Mouse (Mus musculus): Measurements from ENCODE around the gene Ndufa5. TPM values are rescaled to one million over a fixed set of nuclear protein-coding genes. Genes with fewer than 3 reads are reported as not detected.

Ndufa5 gene
- total RNA-seq, 2 experiments from 2014 or later = 1,040 to 1,065 TPM

DNA sequence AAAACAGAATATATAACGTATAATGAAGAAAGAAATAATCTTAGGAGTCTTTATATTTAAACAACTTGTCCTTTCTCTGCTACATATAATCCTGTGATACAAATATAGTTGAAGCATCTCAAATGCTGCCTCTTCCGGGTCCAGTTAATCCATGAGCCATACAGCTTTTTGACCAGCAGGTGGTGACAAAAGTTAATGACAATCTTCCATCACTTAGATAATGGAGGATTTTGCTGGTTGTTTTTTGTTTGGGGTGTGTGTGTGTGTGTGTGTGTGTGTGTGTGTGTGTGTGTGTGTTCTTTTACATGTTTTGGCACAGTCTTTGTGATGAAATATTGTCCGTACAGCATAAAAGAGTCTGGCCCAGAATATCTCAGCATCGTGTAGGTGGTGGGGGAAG, 2.4 kb upstream of the Ndufa5 start:
- DNase-seq = peak; percentile 70 to 81
- intact Hi-C loops (cut with DNase I) = loop anchor here (1.0 to 2.0 kb wide), 3 partner anchors 15 to 99 kb away; no protein-coding TSS in a partner anchor

DNA sequence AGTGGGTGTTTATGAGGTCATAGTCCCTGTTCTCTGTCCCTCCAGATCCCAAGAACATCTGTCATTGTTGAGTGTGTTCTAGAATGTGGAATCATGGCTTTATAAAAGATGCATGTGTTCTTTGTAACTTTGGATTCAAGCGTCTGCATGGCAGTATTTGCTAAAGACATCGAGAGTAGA, 141 bp upstream of the Ndufa5 start, which contains the start of gene Asb15:
Gene Asb15 (plus strand): TSS at position 81 of the 180 bp plus-strand sequence.
- intact Hi-C loops (cut with DNase I) = loop anchor here (2.0 kb wide), 1 partner anchor 193 kb away; no protein-coding TSS in a partner anchor
- no peak for DNase-seq

DNA sequence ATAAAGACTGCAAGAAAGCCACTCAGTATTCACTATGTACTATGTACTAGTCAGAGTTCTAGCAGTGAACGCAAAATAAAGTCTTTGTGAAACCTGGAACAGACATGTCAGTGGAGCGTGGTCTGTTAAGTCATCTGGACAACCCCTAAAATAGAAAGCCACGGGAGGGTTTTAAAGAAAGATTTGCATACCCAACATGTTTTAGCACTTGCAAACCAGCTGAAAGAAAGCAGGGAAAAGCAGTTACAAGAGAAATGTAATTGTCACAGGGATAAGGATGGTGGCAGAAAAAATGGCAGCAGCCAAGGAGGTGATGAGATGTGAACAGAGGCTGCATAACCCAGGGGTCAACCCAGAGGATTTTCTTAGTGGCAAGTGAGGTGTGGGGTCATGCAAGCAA, 2.1 kb downstream of the Ndufa5 start:
- DNase-seq = no peak
- intact Hi-C loops (cut with DNase I) = no loop called here

DNA sequence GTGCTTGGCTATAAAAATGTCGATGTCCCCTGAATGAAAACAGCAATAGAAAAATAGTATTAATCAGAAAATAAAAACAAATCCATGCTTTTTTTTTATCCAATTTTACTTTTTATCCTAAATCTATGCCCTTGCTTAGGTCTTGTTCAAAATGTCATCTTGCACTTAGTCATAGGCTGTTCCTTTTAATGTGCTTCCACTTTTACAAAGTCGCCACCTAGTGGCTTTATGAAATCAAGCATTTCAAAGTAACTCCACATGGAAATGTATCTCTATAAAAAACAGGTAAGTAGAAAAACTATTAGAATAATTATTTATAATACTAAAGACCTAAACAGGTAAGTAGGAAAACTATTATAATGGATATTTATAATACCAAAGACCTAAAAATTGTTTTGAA, 11.6 kb downstream of the Ndufa5 start:
- intact Hi-C loops (cut with DNase I) = no loop called here
- DNase-seq = peak in 1 of 2 experiments; percentile 44

DNA sequence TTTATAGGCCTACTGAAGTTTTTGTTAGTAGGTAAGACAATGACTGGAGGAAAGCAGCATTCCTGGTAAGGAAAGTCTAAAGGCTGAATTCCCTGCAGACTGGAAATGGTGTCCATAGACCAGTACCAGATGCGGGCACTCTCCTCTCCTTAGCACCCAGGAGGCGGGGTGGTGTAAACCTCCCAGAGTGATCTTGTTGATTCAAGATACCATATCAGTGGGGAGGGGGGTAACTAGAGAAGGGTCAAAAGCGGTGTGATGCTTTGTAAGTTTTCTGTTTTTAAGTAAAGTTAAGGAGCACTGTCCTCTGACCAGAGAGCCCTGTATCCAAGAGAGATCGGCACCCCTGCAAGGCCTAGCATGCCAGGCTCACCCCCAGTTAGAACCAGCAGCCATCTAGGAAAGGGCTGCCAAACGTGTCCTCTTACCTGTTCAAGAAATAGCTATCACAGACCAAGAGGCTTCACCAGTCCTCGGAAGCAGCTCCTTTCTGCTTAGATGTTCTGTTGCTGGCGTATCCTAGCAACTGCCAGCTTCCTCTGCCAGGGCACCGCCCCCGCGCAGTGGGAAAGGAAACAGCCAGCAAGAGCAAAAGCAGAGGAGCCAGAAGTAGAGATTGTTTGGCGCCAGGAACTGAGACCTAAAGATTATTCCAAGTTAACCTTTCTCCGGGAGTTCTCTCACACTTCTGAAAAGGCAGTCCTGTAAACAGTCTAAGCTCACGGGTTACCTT, 13.1 kb downstream of the Ndufa5 start, which contains the start of gene Iqub:
Gene Iqub (minus strand): TSS at position 516 of the 733 bp plus-strand sequence.
- intact Hi-C loops (cut with DNase I) = loop anchor here (1.0 kb wide), 1 partner anchor 27 kb away; no protein-coding TSS in a partner anchor
- peak; percentile 77 to 79 for DNase-seq

DNA sequence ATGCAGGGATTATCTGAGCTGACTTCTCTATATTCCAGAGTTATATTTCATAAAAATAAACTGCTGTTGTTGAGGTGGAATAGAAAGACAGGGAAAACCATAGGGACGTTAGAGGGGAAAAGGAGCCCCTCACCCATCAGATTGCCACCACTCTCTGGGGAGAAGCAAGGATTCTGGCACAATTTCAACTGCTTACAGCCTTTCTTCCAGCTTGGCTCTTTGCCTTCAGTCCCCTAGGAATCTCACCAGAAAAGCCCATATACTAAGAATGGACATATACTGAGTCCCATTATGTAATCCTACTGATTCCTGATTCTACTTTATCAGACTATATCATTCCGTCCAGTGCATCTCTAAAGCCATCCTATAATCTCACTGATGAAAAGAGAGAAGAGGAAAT, 23.7 kb downstream of the Ndufa5 start:
- no peak for DNase-seq
- intact Hi-C loops (cut with DNase I) = no loop called here

DNA sequence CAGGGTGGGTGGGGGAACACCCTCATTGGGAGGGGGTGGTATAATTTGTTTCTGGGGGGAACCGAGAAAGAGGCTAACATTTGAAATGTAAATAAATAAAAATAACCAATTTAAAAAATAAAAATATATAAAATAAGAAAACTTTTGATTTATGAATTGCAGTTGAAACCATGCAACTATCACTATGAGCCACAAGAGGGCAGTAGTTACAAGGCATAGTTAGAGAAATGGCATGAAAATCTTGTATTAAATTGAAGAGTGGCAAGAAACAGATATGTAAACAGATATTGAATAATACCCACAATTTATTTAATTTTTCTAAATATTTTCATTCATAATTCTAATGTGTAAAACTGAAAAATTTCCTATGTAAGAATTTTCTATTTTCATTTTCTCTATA, 37.5 kb downstream of the Ndufa5 start:
- DNase-seq = peak in 1 of 2 experiments; percentile 8
- intact Hi-C loops (cut with DNase I) = no loop called here

DNA sequence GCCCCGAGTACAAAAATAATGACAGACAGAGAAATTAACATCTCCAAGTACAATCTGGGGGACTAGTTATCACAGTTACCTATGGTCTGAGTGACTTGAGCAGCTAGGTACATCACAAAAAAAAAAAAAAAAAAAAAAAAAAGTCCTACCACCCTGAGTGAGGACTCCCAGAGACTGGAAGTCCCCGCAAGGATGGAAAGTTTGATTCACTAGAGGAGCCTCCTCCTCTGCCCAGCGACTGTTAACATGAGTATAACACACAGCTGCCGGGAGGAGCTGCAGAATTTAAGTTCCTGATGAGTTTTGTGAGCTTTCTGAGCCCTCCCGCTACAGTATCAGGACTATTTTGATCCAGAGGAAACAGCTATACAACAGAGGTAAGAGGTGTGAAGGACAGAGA, 41.3 kb downstream of the Ndufa5 start:
- intact Hi-C loops (cut with DNase I) = no loop called here
- no peak for DNase-seq

DNA sequence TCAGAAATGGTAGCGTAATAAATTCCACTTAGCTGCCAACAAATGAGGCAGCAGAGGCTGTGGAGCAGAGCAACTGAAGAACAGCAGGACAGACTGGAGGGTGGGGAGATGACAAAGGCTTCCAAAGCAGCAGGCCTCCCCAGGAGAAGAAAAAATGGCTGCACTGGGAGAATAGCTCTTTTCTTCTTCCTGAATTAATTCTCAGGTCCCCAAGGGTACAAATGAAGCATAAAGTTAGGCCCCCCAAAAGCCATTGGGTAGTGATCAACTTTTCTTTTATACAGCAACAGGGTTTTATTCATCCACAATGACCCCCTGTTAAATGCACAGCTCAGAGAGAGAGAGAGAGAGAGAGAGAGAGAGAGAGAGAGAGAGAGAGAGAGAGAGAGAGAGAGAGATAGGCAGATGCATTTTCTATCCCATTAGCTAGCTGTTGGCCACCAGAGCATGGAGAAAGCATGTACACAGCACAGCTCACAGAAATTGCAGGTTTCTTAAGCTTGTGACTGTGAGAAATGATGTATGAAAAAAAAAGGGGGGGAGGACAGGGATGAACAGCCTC, 57.2 kb downstream of the Ndufa5 start:
- no peak for DNase-seq
- intact Hi-C loops (cut with DNase I) = no loop called here

DNA sequence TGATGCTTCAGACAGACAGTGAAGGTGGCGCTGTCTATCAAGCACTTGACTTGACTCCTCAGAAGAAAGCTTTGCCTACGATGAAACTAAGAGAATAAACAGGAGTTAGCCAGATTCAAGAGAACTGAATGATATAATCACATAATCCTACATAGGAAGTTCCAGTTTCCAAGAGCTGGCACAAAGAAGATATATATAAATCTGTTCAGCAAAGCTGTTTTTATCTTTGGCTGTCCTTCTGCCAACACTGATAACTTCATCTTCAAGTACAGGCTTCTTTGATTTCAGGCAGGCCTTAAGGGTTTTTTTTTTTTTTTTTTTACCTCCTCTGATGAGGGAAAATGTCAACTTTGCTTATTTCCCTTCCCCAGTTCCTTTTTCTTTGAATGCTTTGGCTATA, 57.7 kb downstream of the Ndufa5 start:
- no peak for DNase-seq
- intact Hi-C loops (cut with DNase I) = no loop called here

Other genes with a start within 250 kb of the Ndufa5 start
- gene Iqub, start 12.9 kb downstream of the Ndufa5 start, total RNA-seq (2021) = under 1 TPM; 0.17 to 0.25 TPM
- gene Asb15, start 131 bp upstream of the Ndufa5 start, total RNA-seq (2021) = 10 to 100 TPM; 20.1 to 22.7 TPM
- gene Lmod2, start 69.7 kb upstream of the Ndufa5 start, total RNA-seq (2021) = 100 to 1,000 TPM; 278 to 346 TPM
- gene Wasl, start 137.0 kb upstream of the Ndufa5 start, total RNA-seq (2021) = 10 to 100 TPM; 35.1 to 36.4 TPM
- gene Hyal6, start 205.2 kb upstream of the Ndufa5 start, total RNA-seq (2021) = not detected
- not detected for gene Hyal4, start 220.3 kb upstream of the Ndufa5 start, total RNA-seq (2021)

Measured in heart, postnatal 10 days (tissue).